Mouse (Mus musculus): Measurements from ENCODE around the gene Upk2. TPM values are rescaled to one million over a fixed set of nuclear protein-coding genes. Genes with fewer than 3 reads are reported as not detected.

Gene Upk2
- total RNA-seq, 1 experiment from 2014 or later, result not detected

DNA sequence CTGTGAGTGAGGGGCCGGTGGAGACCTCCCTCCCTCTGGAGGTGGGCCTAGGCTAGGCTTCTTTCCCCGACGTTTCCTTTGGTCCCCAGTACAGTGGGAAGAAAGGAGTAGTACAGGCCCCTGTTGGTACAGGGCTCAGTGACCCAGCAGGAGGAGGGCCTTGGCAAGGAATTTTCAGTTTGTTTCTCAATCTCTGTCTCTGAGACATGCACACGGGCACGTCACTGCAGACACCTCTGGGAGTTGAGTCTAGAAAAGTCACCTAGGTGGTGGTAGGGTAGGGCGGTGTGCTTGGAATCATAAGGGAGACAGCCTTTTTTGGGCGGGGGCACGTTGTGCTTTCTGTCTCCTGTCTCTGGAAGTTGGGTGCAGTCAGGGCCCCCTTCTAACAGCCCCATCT, 33.6 kb upstream of the Upk2 start:
- DNase-seq, result no peak

DNA sequence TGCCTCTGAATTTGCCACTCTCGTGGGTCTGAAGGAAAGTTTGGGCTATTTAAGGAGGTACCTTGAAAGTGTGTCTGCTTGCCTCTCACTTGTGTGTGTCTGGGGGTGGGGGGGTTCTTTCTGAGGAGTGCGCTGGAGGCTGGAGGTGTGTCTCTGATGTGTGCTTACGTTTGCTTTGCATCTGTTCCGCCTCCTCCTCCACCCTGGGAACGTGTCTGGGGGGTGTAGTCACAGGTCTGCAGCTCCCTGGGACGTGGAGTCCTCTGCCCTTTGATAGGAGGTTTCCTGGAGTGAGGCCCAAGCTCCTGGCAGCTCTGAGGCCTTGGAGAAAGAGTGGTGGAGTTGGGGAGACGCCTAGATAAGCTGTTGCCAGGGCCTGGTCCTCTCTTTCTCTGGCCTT, 32.7 kb upstream of the Upk2 start:
- peak; percentile 81 for DNase-seq

DNA sequence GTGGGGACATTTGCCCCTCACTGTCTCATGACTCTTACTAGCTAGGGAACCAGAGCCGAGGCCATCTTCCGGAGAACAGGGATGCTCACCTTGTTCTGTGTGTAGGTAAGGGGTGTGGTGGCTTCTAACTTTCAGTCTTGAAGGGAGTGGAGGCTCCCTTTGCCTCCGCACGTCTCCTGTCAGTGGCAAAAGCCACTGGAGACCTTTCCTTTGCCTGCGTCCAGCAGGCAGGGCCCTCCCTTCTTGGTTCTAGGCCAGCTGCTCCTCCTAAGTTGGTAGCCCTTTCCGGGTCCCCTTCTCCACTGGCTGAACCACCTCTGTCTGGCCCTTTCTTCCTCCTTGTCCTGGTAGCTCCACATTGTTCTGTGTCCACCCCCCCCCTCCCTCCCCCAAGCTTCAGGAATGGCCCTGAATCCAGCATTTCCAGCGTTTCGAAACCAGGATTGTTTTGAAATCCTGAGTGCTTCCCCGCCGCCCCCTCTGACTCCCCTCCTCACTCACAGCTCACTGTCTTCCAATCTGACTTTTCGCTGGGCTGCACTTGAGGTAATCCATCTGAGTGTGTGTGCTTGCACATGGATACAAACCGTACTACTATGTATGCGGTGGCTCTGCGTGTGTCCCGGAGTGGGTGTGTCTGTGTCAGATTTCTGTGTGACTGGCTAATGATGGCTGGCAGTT, 32.1 kb upstream of the Upk2 start:
- no peak for DNase-seq

DNA sequence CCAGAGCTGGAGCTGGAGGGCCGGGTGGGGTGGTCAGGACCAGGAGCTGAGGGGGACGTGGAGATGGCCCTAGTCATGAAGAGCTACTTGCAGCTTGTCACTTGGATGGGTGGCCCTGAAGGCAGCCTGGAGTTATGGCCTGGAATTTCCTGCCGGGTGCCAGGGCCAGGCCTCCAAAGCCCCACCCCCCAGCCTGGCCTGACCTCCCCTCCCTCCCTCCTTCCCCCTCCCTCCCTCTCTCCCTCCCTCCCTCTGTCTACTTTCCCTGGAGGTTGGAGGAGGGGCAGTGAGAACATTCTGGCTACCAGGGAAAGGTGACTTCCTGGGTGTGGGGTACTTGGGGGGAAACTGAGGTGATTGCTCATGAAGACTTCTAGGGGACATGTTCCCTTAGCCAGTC, 31.6 kb upstream of the Upk2 start:
- peak; percentile 74 for DNase-seq

- DNase-seq, result no peak
Measured at GRCm38 (mm10) chr9:44485516-44486161, 30.9 kb upstream of the Upk2 start.

DNA sequence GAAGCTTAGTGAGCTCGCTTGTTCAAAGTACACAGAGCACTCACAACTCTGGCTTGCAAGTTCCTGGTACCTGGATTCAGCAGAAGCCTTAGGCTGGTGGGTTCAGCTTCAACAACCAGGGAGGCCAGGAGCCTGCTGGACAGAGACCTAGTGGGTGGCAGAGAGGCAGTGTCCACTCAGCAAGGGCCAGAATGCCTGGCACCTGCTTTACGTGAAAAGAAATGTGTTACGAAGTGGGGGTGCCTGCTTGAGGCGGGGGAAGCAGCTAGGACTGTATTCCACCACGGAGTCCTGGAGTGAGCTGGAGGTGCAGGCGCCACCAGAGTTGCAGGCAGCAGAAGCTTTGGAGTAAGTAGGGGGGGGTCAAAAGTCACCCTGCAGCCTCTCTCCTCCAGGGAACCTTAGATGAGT, 30.3 kb upstream of the Upk2 start:
- no peak for DNase-seq

DNA sequence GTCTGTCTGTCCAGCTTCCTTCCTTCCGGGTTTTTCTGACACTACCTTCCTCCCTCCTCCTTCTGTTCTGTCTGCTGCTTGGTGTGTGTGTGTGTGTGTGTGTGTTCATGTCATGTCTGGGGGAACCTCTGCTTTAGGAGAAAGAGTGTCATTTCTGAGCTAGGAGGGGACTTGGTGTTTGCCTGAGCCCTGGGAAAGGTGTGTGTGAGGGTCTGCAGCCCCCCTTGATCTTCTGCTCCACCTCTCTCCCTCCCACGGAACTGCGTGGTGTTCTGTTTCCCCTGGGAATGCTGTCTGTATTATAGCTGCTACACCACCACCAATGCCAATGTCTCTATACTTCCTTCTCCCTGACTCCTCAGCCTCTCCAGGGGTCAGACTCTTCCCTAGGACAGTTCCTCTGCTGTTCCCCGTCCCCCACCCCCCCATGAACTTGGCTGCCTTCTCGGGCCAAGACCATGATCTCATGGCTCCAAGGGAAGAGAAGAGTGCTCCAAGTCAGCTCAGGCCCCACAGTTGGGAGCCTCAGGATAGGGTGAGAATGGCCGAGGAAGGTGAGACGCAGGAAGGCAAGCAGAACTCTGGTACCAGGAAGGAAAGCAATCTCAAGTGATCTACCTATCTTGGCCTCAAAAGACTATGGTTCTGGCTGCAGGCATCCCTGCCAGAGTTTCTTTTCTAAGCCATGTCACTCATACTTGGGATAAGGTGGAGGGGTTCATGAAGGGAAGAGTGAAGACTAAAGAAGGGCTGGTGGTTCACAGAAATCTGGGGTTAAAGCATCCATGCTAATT, 29.7 kb upstream of the Upk2 start:
- DNase-seq, result no peak

GRCm38 (mm10) chr9:44483510-44484044, 28.8 kb upstream of the Upk2 start:
- peak; percentile 68 for DNase-seq

DNA sequence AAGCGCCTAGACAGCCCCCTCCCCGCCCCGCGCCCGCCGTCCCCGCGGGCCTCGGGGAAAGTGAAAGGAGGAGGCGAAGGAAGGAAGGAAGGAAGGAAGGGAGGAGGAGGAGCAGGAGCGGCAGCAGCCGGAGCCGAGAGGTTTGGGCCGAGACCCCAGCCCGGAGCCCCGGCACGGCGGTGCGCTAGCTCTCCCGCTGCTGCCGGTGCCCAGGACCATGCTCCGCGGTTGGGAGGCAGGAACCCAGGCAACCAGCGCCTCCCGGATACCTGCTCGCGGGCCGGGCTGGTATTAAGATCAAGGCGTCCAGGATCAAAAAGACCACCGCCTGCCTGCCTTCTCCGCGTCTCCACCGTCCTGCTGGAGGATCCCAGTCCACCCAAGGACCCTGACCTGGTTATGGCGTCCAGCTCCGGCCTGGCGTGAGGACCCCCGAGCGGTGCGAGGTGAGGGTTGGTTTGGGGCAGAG, 28.3 kb upstream of the Upk2 start:
- DNase-seq, result no peak

GRCm38 (mm10) chr9:44482552-44482951, 27.8 kb upstream of the Upk2 start, which contains the start of gene Bcl9l:
Gene Bcl9l, plus strand, starts transcription at chr9:44482825.
- DNase-seq, result peak; percentile 92

- no peak for DNase-seq
Measured at GRCm38 (mm10) chr9:44482112-44482511, 27.3 kb upstream of the Upk2 start.

- DNase-seq, result peak; percentile 83
Measured at GRCm38 (mm10) chr9:44479628-44480428, 25.1 kb upstream of the Upk2 start.

DNA sequence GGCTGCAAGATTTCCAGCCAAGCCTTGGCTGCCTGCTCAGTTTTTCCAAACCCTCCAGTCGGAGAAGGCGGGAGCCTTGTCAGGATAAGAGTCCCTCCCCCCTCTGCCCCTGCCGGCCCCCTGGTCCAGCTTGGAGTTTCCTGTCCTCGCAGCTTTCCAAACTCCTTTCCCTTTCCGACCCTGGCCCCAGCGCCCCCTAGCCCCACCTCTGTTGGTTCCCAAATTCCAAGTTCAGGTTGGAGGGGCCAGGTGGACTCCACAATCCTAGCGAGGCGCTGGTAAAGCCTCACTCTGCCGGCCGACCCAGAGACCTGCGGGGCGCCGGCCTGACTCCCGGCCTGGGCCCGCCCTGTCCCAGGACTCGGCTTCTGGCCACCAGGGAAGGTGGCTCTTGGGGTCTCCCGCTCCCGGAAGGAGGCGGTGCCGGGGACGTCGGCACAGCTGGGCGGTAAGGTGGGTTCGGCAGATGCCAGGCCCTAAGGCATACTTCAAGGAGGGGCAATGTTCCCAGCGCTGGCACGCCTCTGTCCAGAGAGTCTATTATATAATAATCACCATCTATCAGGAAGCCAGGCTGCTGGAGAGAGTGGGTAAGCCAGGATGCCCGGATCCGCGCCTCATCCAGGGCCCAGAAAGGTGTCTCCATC, 24.3 kb upstream of the Upk2 start:
- peak; percentile 73 for DNase-seq

- no peak for DNase-seq
Measured at GRCm38 (mm10) chr9:44478229-44478921, 23.6 kb upstream of the Upk2 start.

- DNase-seq, result no peak
Measured at GRCm38 (mm10) chr9:44477339-44478228, 22.8 kb upstream of the Upk2 start.

DNA sequence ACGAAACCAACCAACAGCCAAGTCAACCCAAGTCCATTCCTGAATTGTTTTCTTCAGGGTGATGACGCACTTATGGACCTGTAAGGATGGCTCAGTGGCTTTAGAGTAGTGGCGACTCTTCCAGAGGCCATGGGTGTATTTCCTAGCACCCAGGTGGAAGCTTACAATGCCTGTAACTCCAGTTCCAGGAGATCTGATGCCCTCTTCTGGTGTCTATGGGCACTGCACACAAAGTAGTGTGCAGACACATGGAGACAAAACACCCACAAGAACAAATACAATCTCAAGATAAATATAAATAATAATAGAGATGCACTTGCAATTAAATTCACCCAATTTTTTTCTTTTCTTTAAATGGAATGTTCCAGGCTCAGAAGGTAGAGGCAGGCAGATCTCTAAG, 21.2 kb upstream of the Upk2 start:
- DNase-seq, result no peak

DNA sequence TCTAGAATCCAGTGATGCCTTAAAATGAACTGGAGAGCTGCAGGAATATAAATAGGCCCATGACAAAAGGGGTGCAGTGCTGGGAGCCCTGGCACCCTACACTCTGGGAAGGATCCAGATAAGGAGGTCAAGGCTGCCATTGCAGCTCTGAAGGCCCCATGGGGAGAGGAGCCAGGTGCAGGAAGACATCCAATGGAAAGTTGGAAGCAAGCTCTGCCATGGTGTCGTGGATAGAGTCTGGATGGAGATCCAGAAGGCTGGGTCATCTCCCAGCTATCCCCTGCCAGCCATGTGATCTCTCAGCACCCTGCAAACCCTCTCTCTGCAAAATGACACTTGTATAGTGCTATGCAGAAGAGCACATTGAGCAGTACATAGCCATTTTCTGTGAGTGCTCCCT, 19.6 kb upstream of the Upk2 start:
- no peak for DNase-seq

DNA sequence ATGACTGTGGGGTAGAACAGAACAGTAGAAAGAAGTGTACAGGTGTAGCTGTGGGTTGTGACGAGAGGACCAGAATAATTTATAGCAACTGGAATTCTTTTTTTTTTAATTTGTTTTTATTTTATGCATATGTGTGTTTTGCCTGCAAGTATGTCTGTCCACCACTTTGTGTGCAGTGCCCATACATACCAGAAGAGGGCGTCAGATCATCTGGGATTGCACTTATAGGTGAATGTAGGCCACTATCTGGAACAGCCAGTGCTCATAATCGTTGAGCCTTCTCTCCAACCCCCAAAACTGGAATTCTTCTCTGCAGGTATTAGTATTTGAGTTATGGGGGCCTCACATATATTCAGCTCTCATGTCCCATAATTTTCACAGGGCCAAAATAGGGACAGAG, 18.4 kb upstream of the Upk2 start:
- DNase-seq, result no peak

DNA sequence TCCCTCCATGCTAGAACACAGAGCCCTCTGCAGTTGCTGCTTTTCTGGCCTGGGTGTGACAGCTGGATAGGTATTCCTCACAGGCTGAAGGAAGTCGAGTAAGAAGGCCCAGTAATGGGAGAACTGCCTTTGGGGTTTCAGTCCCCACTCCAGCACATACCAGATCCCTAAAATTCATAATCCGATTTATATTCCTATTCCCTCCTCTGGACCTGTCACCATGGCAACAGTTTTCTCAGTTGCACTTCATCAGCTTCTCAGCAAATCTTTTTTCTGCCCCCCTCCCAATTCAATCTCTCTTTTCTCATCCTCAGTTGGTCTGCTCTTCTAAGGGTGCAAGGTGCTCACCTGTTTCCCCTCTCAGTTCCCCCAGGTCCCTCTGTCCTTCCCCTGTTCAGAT, 14.0 kb upstream of the Upk2 start:
- DNase-seq, result no peak

DNA sequence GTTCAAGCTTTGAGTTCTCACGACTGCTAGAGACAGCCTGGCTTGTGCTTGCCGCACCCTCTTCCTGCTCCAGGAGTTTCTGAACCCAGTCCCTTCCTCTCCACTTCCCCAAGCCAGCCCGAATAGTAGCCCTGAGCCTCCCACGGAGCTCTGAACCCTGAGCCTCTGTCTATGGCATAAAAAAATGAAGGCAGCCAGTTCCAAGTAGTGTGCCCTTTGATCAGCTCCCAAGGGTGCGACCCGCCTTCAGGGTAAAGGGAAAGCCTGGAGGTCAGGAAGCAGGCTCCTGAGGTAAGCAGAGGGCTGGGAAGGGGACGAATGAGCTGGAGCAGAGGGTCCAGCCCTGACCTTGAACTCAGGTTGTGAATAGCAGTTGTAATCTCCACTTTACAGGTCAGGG, 13.4 kb upstream of the Upk2 start:
- no peak for DNase-seq
